Mouse (Mus musculus) heart, embryonic 10.5 days (tissue): ENCODE measurements around the gene Cfap97d2. TPM values are rescaled to one million over a fixed set of nuclear protein-coding genes. Genes with fewer than 3 reads are reported as not detected.

ENCODE experiments used
- DNase-seq: peaks from one replicate; pipeline ENCODE4 v3.0.0-alpha.2; 2017; ENCODE audit warnings: low spot score
- H3K27ac ChIP-seq: fragments of 300-500 bp; sonication (generic); 2 replicates; pipeline ENCODE4 v1.5.1; 2016; ENCODE audit warnings: mild to moderate bottlenecking
- H3K27me3 ChIP-seq: fragments of 300-500 bp; sonication (generic); 2 replicates; pipeline ENCODE4 v1.6.1; 2016; ENCODE audit warnings: mild to moderate bottlenecking; ENCODE audit not compliant: poor library complexity, insufficient read depth, severe bottlenecking
- H3K36me3 ChIP-seq: fragments of 300-500 bp; sonication (generic); 2 replicates; pipeline ENCODE4 v1.6.1; 2016; ENCODE audit warnings: mild to moderate bottlenecking, moderate library complexity
- H3K4me1 ChIP-seq: fragments of 300-500 bp; sonication (generic); 2 replicates; pipeline ENCODE4 v1.6.1; 2016; ENCODE audit warnings: mild to moderate bottlenecking
- H3K4me3 ChIP-seq: fragments of 300-500 bp; sonication (generic); 2 replicates; pipeline ENCODE4 v1.5.1; 2016; ENCODE audit warnings: mild to moderate bottlenecking, moderate library complexity
- H3K9me3 ChIP-seq: fragments of 300-500 bp; sonication (generic); 2 replicates; pipeline ENCODE4 v1.6.1; 2016; ENCODE audit warnings: mild to moderate bottlenecking, moderate library complexity
- WGBS: fragments of 180-500 bp; shearing (Covaris S2); methylation state at CpG from one replicate; pipeline ENCODE4 v1.1.7; 2016; 5-methylcytosine and 5-hydroxymethylcytosine counted together
- polyA plus RNA-seq: library from polyadenylated mRNA; unstranded; fragments of >200 nt; fragmentation: Nextera tagmentation; extraction: Ambion mirVana; gene quantifications from 2 replicates; pipeline ENCODE4 v1.2.1, GENCODE M21; 2016

Gene Cfap97d2
- polyA plus RNA-seq, 1 experiment from 2014 or later: not detected

GRCm38 (mm10) chr8:13675524-13675923 lies 30.2 kb upstream of the Cfap97d2 start:
- Histone ChIP-seq H3K9me3 (no peaks in the 10 kb centered on the region), H3K27ac (peak overlapping the region; percentile 91), H3K36me3 (no peaks in the 10 kb centered on the region), H3K27me3 (peaks cover 14% of the 10 kb centered on the region), H3K4me1 (peaks cover 83% of the 10 kb centered on the region), H3K4me3 (peak overlapping the region; percentile 88)
- no peak for DNase-seq
- 38% methylated on average over 8 of the region's 8 CpGs for WGBS

DNA sequence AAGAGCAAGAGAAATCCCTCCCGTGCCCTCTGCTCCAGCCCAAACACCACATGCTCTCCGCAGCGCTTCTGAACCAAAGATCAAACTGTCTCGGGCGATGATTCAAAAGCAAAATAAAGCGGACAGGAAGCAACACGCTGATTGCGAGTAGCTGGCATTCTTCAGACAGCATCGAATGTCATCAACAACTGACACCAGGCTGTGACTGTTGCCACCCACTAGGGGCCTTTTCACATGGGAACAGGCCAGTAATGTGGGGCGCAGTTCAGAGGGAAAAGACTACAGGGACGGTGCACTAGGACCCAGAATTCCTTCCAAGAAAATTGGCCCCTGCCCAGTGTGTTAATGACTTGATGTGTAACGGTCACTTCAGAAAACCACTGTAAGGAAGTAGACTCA lies 29.4 kb upstream of the Cfap97d2 start:
- Histone ChIP-seq H3K27me3 (peaks cover 14% of the 10 kb centered on the region), H3K27ac (peak overlapping the region; percentile 91), H3K36me3 (no peaks in the 10 kb centered on the region), H3K4me1 (peaks cover 75% of the 10 kb centered on the region), H3K4me3 (peak overlapping the region; percentile 88), H3K9me3 (no peaks in the 10 kb centered on the region)
- peak; percentile 87 for DNase-seq
- under 1% methylated on average over 12 of the region's 12 CpGs for WGBS

GRCm38 (mm10) chr8:13676701-13677412 lies 28.8 kb upstream of the Cfap97d2 start:
- peaks cover 69% of the 10 kb centered on the region for H3K4me1 ChIP-seq
- WGBS: under 1% methylated on average over 47 of the region's 47 CpGs
- peak overlapping the region; percentile 88 for H3K4me3 ChIP-seq

GRCm38 (mm10) chr8:13677413-13677883 lies 28.2 kb upstream of the Cfap97d2 start, which contains the start of gene Rasa3:
Gene Rasa3 (minus strand): TSS chr8:13677603.
- Histone ChIP-seq H3K4me1 (peaks cover 64% of the 10 kb centered on the region), H3K27ac (peak within 1 kb of the TSS; percentile 91), H3K4me3 (peak within 1 kb of the TSS; percentile 88), H3K36me3 (no peaks in the 10 kb centered on the region), H3K27me3 (peaks cover 14% of the 10 kb centered on the region), H3K9me3 (no peaks in the 10 kb centered on the region)
- under 1% methylated on average over 42 of the region's 42 CpGs for WGBS
- DNase-seq: peak; percentile 98

More at GRCm38 (mm10) chr8:13676701-13677412, 28.8 kb upstream of the Cfap97d2 start:
- H3K36me3 ChIP-seq: no peaks in the 10 kb centered on the region
- peak overlapping the region; percentile 91 for H3K27ac ChIP-seq
- DNase-seq: peak; percentile 88
- peaks cover 14% of the 10 kb centered on the region for H3K27me3 ChIP-seq
- H3K9me3 ChIP-seq: no peaks in the 10 kb centered on the region

DNA sequence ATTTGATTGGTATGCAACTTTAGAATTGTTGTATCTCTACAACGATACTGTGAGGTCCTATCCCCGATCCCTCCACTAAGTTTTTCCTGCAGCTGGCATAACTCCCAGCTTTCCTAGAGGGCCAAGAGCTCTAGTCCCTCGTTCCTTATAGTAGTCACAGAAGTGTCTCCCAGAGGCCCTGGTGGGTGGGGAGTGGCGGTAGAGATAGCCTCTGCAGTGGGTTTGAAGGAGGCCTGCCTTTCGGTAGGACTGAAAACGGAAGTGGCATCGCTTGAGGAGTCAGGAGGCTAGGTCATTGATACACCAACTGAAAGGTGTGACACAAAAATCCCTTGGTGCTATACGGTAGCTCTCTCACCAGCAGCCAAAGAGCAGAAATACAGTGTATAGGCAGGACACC lies 27.5 kb upstream of the Cfap97d2 start:
- peaks cover 60% of the 10 kb centered on the region for H3K4me1 ChIP-seq
- 38% methylated on average over 8 of the region's 8 CpGs for WGBS

DNA sequence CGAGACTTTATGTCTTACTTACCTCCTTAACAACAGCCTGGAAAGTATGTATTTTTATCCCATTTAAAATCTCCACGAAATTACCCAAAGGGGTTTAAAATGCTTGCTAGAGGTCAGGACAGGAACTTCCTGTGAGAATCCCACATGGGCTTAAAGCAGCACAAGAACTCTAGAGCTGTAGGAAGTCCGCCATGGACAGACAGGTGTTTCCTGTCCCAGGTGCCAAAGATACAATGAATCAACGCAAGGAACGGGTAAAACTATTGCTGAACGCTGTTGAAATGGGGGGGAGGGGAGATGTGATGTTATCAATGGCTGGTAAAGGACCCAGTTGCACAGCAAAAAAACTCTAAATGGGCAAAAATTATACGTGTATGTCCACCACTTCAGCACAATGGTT lies 21.6 kb upstream of the Cfap97d2 start:
- peaks cover 24% of the 10 kb centered on the region; the same call in 1 of the 2 replicates for H3K4me1 ChIP-seq
- no peaks in the 10 kb centered on the region for H3K36me3 ChIP-seq
- H3K9me3 ChIP-seq: no peaks in the 10 kb centered on the region
- no peak overlapping the region for H3K27ac ChIP-seq
- no peak overlapping the region for H3K4me3 ChIP-seq
- WGBS: 63% methylated on average over 7 of the region's 7 CpGs
- DNase-seq: no peak
- peaks cover 4% of the 10 kb centered on the region for H3K27me3 ChIP-seq

More for the DNA sequence above, 27.5 kb upstream of the Cfap97d2 start:
- Histone ChIP-seq H3K9me3 (no peaks in the 10 kb centered on the region), H3K36me3 (no peaks in the 10 kb centered on the region), H3K27me3 (peaks cover 14% of the 10 kb centered on the region), H3K27ac (peak overlapping the region; percentile 57; the same call in 1 of the 2 replicates), H3K4me3 (peak overlapping the region; percentile 88)
- no peak for DNase-seq

GRCm38 (mm10) chr8:13685674-13686314 lies 19.9 kb upstream of the Cfap97d2 start:
- WGBS: 90% methylated on average over 16 of the region's 16 CpGs
- Histone ChIP-seq H3K4me1 (peaks cover 14% of the 10 kb centered on the region; the same call in 1 of the 2 replicates), H3K27ac (no peak overlapping the region), H3K27me3 (no peaks in the 10 kb centered on the region), H3K9me3 (no peaks in the 10 kb centered on the region), H3K4me3 (no peak overlapping the region), H3K36me3 (no peaks in the 10 kb centered on the region)
- no peak for DNase-seq

GRCm38 (mm10) chr8:13686426-13686825 lies 19.3 kb upstream of the Cfap97d2 start:
- H3K27ac ChIP-seq: no peak overlapping the region
- no peak for DNase-seq
- H3K27me3 ChIP-seq: no peaks in the 10 kb centered on the region
- H3K36me3 ChIP-seq: no peaks in the 10 kb centered on the region
- WGBS: 70% methylated on average over 7 of the region's 7 CpGs
- no peak overlapping the region for H3K4me3 ChIP-seq
- peaks cover 14% of the 10 kb centered on the region; the same call in 1 of the 2 replicates for H3K4me1 ChIP-seq
- no peaks in the 10 kb centered on the region for H3K9me3 ChIP-seq

- no peak for DNase-seq
- 91% methylated on average over 8 of the region's 8 CpGs for WGBS
- H3K4me3 ChIP-seq: no peak overlapping the region
Observed at GRCm38 (mm10) chr8:13687101-13687717, 18.5 kb upstream of the Cfap97d2 start.

DNA sequence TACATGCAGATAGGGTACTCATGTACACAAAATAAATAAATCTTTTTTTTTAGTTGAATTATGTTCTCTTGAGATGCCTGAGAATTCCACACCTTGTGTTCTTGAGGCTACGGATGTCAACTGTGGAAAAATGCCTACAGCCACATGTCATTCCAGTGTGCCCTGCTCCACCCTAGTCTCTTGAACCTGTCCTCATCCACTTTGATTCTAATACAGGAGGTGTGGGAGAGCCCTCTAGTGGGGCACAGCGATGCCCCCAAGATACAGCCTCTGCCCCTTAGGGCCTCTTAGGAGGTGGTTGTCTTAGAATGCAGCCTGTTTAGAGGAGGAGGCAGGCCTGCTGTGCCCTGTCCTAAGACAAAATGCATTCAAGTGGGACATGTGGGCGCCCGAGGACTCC lies 17.7 kb upstream of the Cfap97d2 start:
- WGBS: 80% methylated on average over 4 of the region's 4 CpGs
- H3K9me3 ChIP-seq: no peaks in the 10 kb centered on the region
- H3K36me3 ChIP-seq: no peaks in the 10 kb centered on the region
- H3K27ac ChIP-seq: peak overlapping the region; percentile 56
- no peak overlapping the region for H3K4me3 ChIP-seq
- DNase-seq: no peak
- H3K4me1 ChIP-seq: peaks cover 14% of the 10 kb centered on the region; the same call in 1 of the 2 replicates
- H3K27me3 ChIP-seq: no peaks in the 10 kb centered on the region

More at GRCm38 (mm10) chr8:13687101-13687717, 18.5 kb upstream of the Cfap97d2 start:
- peaks cover 14% of the 10 kb centered on the region; the same call in 1 of the 2 replicates for H3K4me1 ChIP-seq
- no peaks in the 10 kb centered on the region for H3K9me3 ChIP-seq
- no peaks in the 10 kb centered on the region for H3K36me3 ChIP-seq
- no peak overlapping the region for H3K27ac ChIP-seq
- no peaks in the 10 kb centered on the region for H3K27me3 ChIP-seq

GRCm38 (mm10) chr8:13688461-13688860 lies 17.2 kb upstream of the Cfap97d2 start:
- DNase-seq: no peak
- H3K4me1 ChIP-seq: peaks cover 14% of the 10 kb centered on the region; the same call in 1 of the 2 replicates
- no peaks in the 10 kb centered on the region for H3K27me3 ChIP-seq
- no peaks in the 10 kb centered on the region for H3K36me3 ChIP-seq
- 59% methylated on average over 6 of the region's 6 CpGs for WGBS
- H3K9me3 ChIP-seq: no peaks in the 10 kb centered on the region
- no peak overlapping the region for H3K4me3 ChIP-seq
- H3K27ac ChIP-seq: peak overlapping the region; percentile 56; the same call in 1 of the 2 replicates

GRCm38 (mm10) chr8:13689331-13689730 lies 16.4 kb upstream of the Cfap97d2 start:
- Histone ChIP-seq H3K4me1 (peaks cover 14% of the 10 kb centered on the region; the same call in 1 of the 2 replicates), H3K27ac (no peak overlapping the region), H3K4me3 (no peak overlapping the region), H3K27me3 (no peaks in the 10 kb centered on the region), H3K36me3 (no peaks in the 10 kb centered on the region), H3K9me3 (no peaks in the 10 kb centered on the region)
- 80% methylated on average over 5 of the region's 5 CpGs for WGBS
- no peak for DNase-seq
